Mouse (Mus musculus) olfactory bulb, adult 2 months (tissue): Measurements from ENCODE around the gene Bcas3. TPM values are rescaled to one million over a fixed set of nuclear protein-coding genes. Genes with fewer than 3 reads are reported as not detected.

Experiments
- H3K27ac ChIP-seq: fragments of 200-500 bp; 2 replicates; pipeline ENCODE4 v1.5.1; 2012; ENCODE audit warnings: low read depth, low read length; ENCODE audit not compliant: insufficient read depth
- H3K4me1 ChIP-seq: fragments of 200-500 bp; 2 replicates; pipeline ENCODE4 v1.6.1; 2012; ENCODE audit warnings: low read length; ENCODE audit not compliant: control insufficient read depth, insufficient read depth
- H3K4me3 ChIP-seq: fragments of 200-500 bp; 2 replicates; pipeline ENCODE4 v1.5.1; 2012; ENCODE audit warnings: mild to moderate bottlenecking, low read depth, low read length, moderate library complexity; ENCODE audit not compliant: insufficient read depth
- CTCF ChIP-seq: fragments of 200-500 bp; IDR thresholded peaks from 2 replicates; pipeline ENCODE4 v1.5.1; 2012; ENCODE audit warnings: low read depth, mild to moderate bottlenecking, low read length, moderate library complexity; ENCODE audit not compliant: insufficient read depth
- POLR2A ChIP-seq: fragments of 200-500 bp; IDR thresholded peaks from 2 replicates; pipeline ENCODE4 v1.6.1; 2012; ENCODE audit warnings: mild to moderate bottlenecking, low read depth, low read length, moderate library complexity; ENCODE audit not compliant: insufficient read depth
- WGBS: fragments of 180-500 bp; shearing (Covaris S2); methylation state at CpG from one replicate; pipeline ENCODE4 v1.1.7; 2018; 5-methylcytosine and 5-hydroxymethylcytosine counted together
- polyA plus RNA-seq: library from polyadenylated mRNA; stranded (reverse); fragments of >200 nt; gene quantifications from 2 replicates; pipeline ENCODE4 v1.2.4, GENCODE M21; 2012; ENCODE audit warnings: low replicate concordance; ENCODE audit not compliant: missing spikeins, insufficient read depth, insufficient read length

Gene Bcas3
- polyA plus RNA-seq, 1 experiment = not detected

DNA sequence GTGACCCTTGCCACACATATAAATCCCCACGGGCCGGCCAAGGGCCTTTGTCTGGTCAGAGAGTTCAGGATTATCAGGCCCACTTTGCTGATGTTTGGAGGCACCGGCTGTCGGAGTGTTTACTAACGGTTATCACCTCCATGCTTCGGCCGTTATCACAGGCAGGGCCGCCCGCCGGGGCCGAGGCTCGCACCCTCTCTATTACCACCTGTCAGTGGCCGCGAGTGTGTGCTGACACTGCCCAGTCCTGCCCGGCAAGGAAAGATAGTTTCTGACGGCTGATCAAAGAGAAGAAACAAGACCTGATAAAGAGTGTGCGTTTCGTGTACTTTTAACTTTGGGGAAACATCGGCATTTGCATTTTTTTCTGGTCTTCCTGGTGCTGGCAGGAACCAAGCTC, 446.9 kb downstream of the Bcas3 start:
- no peaks in the 10 kb centered on the region for H3K4me1 ChIP-seq
- TF ChIP-seq POLR2A (no peak), CTCF (no peak)
- H3K4me3 ChIP-seq = no peak overlapping the region
- WGBS = 94% methylated on average over 19 of the region's 19 CpGs
- H3K27ac ChIP-seq = no peak overlapping the region

DNA sequence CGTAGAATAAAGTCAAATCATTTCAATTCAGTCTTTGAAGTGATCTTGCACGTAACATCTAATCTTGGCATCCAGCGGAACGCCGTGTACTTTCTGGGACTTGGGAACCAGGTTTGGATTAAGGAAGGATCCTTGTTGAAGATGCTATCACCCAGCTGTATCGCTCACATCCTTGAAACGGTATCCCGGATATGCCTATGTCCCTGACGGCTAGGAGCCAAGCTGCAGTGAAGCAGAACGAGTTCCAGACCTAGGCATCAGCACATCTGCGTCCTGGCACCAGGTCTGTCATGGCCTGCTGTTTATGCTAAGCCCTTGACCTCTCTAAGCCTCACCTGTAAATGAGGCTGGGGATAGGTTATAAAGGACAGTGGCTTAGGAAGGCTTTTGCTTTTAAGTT, 447.4 kb downstream of the Bcas3 start:
- Histone ChIP-seq H3K4me3 (no peak overlapping the region), H3K27ac (no peak overlapping the region), H3K4me1 (no peaks in the 10 kb centered on the region)
- TF ChIP-seq CTCF (no peak), POLR2A (no peak)
- WGBS = 94% methylated on average over 11 of the region's 11 CpGs

DNA sequence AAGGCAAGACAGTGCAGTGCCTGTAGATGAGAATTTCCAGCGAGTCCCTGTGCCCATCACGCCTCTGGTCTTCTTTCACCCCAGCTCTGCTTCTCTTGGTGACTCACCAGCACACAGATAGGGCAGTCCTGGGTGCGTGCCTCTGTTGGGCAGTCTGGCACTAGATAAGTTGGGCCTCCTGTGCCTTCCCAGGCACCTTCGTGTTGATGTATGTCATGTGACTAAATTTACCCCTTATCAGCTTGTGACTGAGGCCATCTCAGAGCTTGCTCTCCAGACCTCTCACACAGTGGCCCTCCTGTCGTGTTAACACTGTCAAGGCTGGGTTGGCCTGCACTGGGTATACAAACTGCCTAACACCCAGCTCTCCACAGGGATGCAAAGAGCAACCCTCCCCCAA, 451.1 kb downstream of the Bcas3 start:
- WGBS = 90% methylated on average over 5 of the region's 5 CpGs
- TF ChIP-seq CTCF (no peak), POLR2A (no peak)
- Histone ChIP-seq H3K27ac (no peak overlapping the region), H3K4me1 (no peaks in the 10 kb centered on the region), H3K4me3 (no peak overlapping the region)

DNA sequence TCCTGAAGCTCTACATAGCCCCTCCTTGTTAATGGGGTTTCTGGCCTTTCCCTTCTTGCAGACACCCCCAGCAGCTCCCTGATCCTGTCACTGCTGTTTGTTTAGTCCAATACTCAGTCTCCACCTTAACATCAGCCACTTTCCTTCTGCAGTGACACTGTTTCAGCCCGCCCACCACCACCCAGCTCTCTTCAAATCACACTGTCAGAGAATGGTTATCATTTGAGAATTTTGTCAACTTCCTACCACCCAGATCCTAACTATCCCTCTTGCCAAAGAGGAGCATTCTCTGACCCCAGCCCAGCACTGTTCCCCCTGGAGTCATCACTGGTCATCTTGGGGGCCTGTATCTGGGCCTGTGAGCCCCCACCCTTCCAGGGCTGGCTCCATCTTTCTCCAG, 452.8 kb downstream of the Bcas3 start:
- WGBS = 96% methylated on average over 1 of the region's 1 CpGs
- no peak overlapping the region for H3K27ac ChIP-seq
- no peaks in the 10 kb centered on the region for H3K4me1 ChIP-seq
- no peak for TF ChIP-seq CTCF
- TF ChIP-seq POLR2A = no peak
- H3K4me3 ChIP-seq = no peak overlapping the region

DNA sequence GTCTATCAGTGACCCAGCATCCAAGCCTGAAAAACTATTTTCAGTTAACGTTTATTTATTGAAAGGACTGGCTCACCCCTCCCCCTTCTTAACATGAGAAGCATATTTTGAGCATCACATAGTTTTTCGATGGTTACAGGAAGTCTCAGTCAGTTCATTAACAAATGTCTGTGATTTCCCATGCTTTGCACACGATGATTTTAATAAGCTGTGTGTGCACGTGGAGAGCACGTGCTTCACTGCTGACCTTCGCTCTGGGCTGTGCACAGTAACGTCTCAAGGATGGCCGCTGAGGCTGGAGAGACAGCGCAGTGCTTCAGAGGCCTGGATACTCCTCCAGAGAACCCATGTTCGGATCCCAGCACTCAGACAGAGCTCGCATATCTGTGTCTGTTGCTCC, 454.4 kb downstream of the Bcas3 start:
- H3K27ac ChIP-seq = no peak overlapping the region
- H3K4me1 ChIP-seq = no peaks in the 10 kb centered on the region
- H3K4me3 ChIP-seq = no peak overlapping the region
- TF ChIP-seq POLR2A = no peak
- no peak for TF ChIP-seq CTCF
- 89% methylated on average over 11 of the region's 11 CpGs for WGBS

DNA sequence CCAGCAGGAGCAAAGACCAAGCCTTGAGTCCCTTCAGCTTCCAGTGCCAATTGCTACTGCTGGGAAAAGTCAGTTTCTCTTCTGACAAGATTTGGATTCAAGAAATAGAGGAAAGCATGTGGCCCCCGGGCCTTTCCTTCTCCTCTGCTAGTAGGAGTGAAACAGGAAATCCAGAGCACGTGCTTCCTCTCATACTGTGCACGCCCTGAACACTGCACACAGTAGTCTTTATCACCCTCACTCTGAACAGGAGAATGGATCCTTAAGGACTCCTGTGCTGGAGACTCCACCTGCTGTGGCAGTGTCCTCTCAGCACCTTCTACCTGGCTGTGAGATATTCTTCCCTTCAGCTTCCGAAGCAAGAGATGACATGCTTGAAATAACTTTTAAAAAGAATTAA, 458.3 kb downstream of the Bcas3 start:
- H3K4me3 ChIP-seq = no peak overlapping the region
- TF ChIP-seq POLR2A = no peak
- TF ChIP-seq CTCF = no peak
- H3K4me1 ChIP-seq = no peaks in the 10 kb centered on the region
- WGBS = 91% methylated on average over 4 of the region's 4 CpGs
- H3K27ac ChIP-seq = no peak overlapping the region

DNA sequence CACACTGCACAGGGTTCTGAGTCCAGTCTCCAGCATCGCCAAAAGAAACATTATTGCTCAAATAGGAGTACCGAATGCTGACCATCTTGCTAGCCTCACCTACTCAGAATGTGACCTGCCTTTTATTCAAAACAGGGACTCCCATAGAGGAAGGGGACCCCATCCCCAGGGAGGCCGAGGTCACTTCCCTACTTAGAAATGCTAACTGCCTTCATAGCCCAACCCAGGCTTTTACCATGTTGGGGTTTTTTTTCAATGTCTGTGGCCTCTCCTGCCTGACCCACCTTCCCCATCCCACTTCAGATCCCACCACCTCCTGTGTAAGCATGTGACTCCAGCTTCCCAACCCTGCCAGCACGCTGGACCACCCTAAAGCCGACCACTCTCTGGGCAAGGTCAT, 458.7 kb downstream of the Bcas3 start:
- 92% methylated on average over 5 of the region's 5 CpGs for WGBS
- Histone ChIP-seq H3K27ac (no peak overlapping the region), H3K4me1 (no peaks in the 10 kb centered on the region), H3K4me3 (no peak overlapping the region)
- TF ChIP-seq POLR2A = no peak
- no peak for TF ChIP-seq CTCF

DNA sequence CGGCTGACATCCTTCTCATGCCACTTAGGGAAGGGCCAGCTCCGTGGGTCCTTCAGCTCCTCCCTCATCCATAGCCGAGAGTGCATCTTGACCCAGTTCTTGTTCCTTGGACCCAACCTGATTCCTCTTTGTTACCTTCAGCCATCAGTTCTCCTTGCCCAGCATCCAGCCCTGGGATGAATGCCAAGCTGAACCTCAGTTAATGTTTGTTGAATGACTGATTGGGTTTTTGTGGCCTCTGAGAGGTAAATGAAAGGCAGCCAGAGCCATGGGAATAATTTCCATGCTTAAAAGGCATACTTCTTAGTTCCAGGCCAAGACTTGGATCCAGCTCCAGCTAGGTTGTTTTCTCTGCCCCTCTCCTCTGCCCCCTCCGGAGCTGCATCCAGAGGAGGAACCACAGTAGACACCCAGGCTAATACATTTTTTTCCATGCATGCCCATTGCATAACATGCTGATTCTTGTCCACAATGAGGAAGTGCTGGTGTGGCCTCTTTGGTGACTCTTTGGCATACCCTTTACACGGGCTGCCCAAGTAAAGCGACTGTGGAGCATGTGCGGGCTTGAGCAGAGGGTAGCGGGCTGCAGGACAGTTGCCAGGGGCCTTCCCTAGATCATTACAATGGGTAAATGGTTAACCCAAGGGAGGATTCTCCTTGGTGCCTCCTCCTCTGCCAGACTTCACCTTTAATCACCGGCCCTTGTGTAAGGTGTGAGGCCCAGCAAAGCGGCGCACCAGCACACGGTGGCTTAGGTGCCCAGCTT, 459.4 kb downstream of the Bcas3 start:
- Histone ChIP-seq H3K4me1 (no peaks in the 10 kb centered on the region), H3K27ac (no peak overlapping the region), H3K4me3 (no peak overlapping the region)
- TF ChIP-seq CTCF (no peak), POLR2A (no peak)
- WGBS = 79% methylated on average over 12 of the region's 12 CpGs

DNA sequence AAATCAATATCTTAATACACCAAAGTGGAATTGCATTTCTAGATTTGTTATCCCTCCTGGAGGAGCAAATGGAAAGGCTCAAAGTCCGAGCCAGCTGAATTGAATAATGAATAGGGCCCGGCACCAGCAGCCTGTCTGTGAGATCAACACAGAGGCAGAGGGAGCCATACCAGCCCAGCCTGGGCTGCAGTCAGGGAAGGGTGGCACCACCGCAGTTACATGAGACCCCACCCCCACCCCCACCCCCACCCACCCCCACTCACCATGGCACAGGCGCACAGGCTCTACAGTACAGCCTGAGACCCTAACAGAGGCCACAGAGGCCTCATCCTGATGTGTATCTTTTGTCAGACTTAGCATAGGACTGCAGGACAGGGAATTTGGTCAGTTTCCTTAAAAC, 461.7 kb downstream of the Bcas3 start:
- 66% methylated on average over 4 of the region's 4 CpGs for WGBS
- no peak for TF ChIP-seq CTCF
- no peak for TF ChIP-seq POLR2A

DNA sequence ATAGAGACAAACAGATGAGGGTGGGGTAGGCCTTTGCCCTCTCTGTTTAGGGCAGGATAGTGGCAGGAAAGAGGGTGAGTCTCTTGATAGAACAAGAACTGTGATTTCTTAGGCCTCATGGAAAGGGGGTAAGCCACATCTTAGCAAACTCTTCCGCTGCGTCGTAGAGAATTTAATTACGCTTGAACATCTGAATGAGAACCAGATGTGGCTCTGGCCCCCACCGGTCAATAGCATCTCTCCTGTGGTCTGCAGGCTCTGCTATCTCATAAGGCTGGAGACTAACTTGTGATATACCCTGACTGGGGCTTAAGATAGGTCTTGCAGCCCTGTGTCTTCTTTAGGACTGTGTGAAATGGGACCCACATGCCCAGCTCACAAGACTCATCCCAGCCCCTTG, 463.5 kb downstream of the Bcas3 start:
- no peak for TF ChIP-seq POLR2A
- no peak for TF ChIP-seq CTCF
- H3K4me1 ChIP-seq = no peaks in the 10 kb centered on the region
- no peak overlapping the region for H3K4me3 ChIP-seq
- H3K27ac ChIP-seq = no peak overlapping the region
- WGBS = 96% methylated on average over 5 of the region's 5 CpGs

More for the DNA sequence above, 461.7 kb downstream of the Bcas3 start:
- H3K4me1 ChIP-seq = no peaks in the 10 kb centered on the region
- H3K4me3 ChIP-seq = no peak overlapping the region
- no peak overlapping the region for H3K27ac ChIP-seq
